Mouse (Mus musculus) MEL (cell line): ENCODE measurements at regions not wholly inside any gene's neighbourhood (a gene's known extent, or its start where the extent isn't known, plus 50 kb on each side); places are given as distances from the start of the nearest gene placed in this dataset.

Experiments
- CHD2 ChIP-seq: IDR thresholded peaks from 2 replicates; pipeline ENCODE4 v1.6.1; 2011; ENCODE audit warnings: low read length, improper control_type of control experiment
- CTCF ChIP-seq, 3 experiments: IDR thresholded peaks in 2 of 3; conservative IDR thresholded peaks in 1 of 3; 2 replicates each; pipeline ENCODE4 v1.5.1; 2011 to 2012; ENCODE audit warnings: low read length in 3 of 3, low read depth in 2 of 3, mild to moderate bottlenecking in 2 of 3, improper control_type of control experiment in 1 of 3, inconsistent platforms in 1 of 3, mixed read lengths in 1 of 3, moderate library complexity in 1 of 3; ENCODE audit not compliant: control insufficient read depth in 1 of 3, insufficient read depth in 1 of 3, poor library complexity in 1 of 3, severe bottlenecking in 1 of 3
- EP300 ChIP-seq, 2 experiments: IDR thresholded peaks; 2 replicates each; pipeline ENCODE4 v1.6.1; 2011; ENCODE audit warnings: improper control_type of control experiment in 2 of 2, low read length in 2 of 2, low read depth in 1 of 2, mild to moderate bottlenecking in 1 of 2
- GATA1 ChIP-seq: IDR thresholded peaks from 2 replicates; pipeline ENCODE4 v1.6.1; 2011; ENCODE audit warnings: low read depth, low read length, improper control_type of control experiment
- MAX ChIP-seq: IDR thresholded peaks from 2 replicates; pipeline ENCODE4 v1.6.1; 2011; ENCODE audit warnings: low read length, improper control_type of control experiment
- POLR2AphosphoS2 ChIP-seq: IDR thresholded peaks from 2 replicates; pipeline ENCODE4 v1.6.1; 2011; ENCODE audit warnings: low read length, improper control_type of control experiment
- POLR2AphosphoS5 ChIP-seq: IDR thresholded peaks from 2 replicates; pipeline ENCODE4 v1.6.1; 2012; ENCODE audit warnings: low read depth, borderline replicate concordance, mild to moderate bottlenecking, inconsistent platforms, low read length, moderate library complexity, mixed read lengths
- SMC3 ChIP-seq: IDR thresholded peaks from 2 replicates; pipeline ENCODE4 v1.6.1; 2011; ENCODE audit warnings: low read depth, low read length, improper control_type of control experiment
- USF1 ChIP-seq: IDR thresholded peaks from 2 replicates; pipeline ENCODE4 v1.6.1; 2014; ENCODE audit warnings: low read depth, mild to moderate bottlenecking, inconsistent platforms, low read length, improper control_type of control experiment, moderate library complexity
- ZMIZ1 ChIP-seq: IDR thresholded peaks from 2 replicates; pipeline ENCODE4 v1.6.1; 2012; ENCODE audit warnings: low read depth, mild to moderate bottlenecking, inconsistent platforms, low read length, improper control_type of control experiment, moderate library complexity

- TF ChIP-seq CHD2 = no peak
- no peak for TF ChIP-seq POLR2AphosphoS2
- TF ChIP-seq ZMIZ1 = no peak
- TF ChIP-seq SMC3 = no peak
- TF ChIP-seq EP300 (IDR thresholded peaks at IDR 0.05; ENCODE audit: low read depth in 1 of 2, low read length in 2 of 2) = no peak
- TF ChIP-seq CTCF (IDR thresholded peaks at IDR 0.05 in 2 of 3, conservative IDR thresholded peaks at IDR 0.05 in 1 of 3; ENCODE audit: control insufficient read depth in 1 of 3, insufficient read depth in 1 of 3, low read depth in 2 of 3, low read length in 3 of 3, poor library complexity in 1 of 3, severe bottlenecking in 1 of 3) = no peak
- TF ChIP-seq POLR2AphosphoS5 = no peak
- no peak for TF ChIP-seq MAX
- no peak for TF ChIP-seq GATA1
- TF ChIP-seq USF1 = no peak
Observed at GRCm38 (mm10) chr16:93048418-93048932, 222.5 kb upstream of the Runx1 start.
